Mouse (Mus musculus) heart, postnatal 0 days (tissue): ENCODE results near the gene Il13.

Source experiments
- CTCF ChIP-seq: IDR thresholded peaks from 2 replicates; pipeline ENCODE4 v1.5.1; 2016; ENCODE audit warnings: antibody characterized with exemption, control low read depth, low read depth
- EP300 ChIP-seq: IDR thresholded peaks from 2 replicates; pipeline ENCODE4 v1.6.1; 2016; ENCODE audit warnings: antibody characterized with exemption, low read depth

- TF ChIP-seq CTCF (no peak), EP300 (no peak)
These were observed 1.2 kb upstream of the Il13 start for GRCm38 (mm10) chr11:53635590-53636182.
